Mouse (Mus musculus): ENCODE data around the gene Klc4.
A peak's percentile ranks its signal among the peaks of the same experiment; 100 is the strongest.

Klc4 gene

GRCm38 (mm10) chr17:46619683-46620357 is 26.0 kb downstream of the Klc4 start:
- DNase-seq (ENCODE audit: low spot score): no peak

GRCm38 (mm10) chr17:46618769-46619682 is 26.8 kb downstream of the Klc4 start:
- no peak for DNase-seq (ENCODE audit: low spot score)

- no peak for DNase-seq (ENCODE audit: low spot score)
Observed at GRCm38 (mm10) chr17:46618394-46618768, 27.4 kb downstream of the Klc4 start.

- no peak for DNase-seq (ENCODE audit: low spot score)
Observed at GRCm38 (mm10) chr17:46617799-46618198, 28.0 kb downstream of the Klc4 start.

- DNase-seq (ENCODE audit: low spot score): no peak
Observed at GRCm38 (mm10) chr17:46613229-46613628, 32.6 kb downstream of the Klc4 start.

- no peak for DNase-seq (ENCODE audit: low spot score)
Observed at GRCm38 (mm10) chr17:46612820-46613219, 33.0 kb downstream of the Klc4 start.

- no peak for DNase-seq (ENCODE audit: low spot score)
Observed at GRCm38 (mm10) chr17:46612189-46612588, 33.6 kb downstream of the Klc4 start.

- no peak for DNase-seq (ENCODE audit: low spot score)
Observed at GRCm38 (mm10) chr17:46611316-46611715, 34.5 kb downstream of the Klc4 start.

- no peak for DNase-seq (ENCODE audit: low spot score)
Observed at GRCm38 (mm10) chr17:46609721-46610514, 35.9 kb downstream of the Klc4 start.

GRCm38 (mm10) chr17:46605987-46606386 is 39.8 kb downstream of the Klc4 start:
- DNase-seq (ENCODE audit: low spot score): no peak

- no peak for DNase-seq (ENCODE audit: low spot score)
Observed at GRCm38 (mm10) chr17:46605126-46605525, 40.7 kb downstream of the Klc4 start.

GRCm38 (mm10) chr17:46603229-46603628 is 42.6 kb downstream of the Klc4 start:
- no peak for DNase-seq (ENCODE audit: low spot score)

- DNase-seq (ENCODE audit: low spot score): no peak
Observed at GRCm38 (mm10) chr17:46602212-46602611, 43.6 kb downstream of the Klc4 start.

- no peak for DNase-seq (ENCODE audit: low spot score)
Observed at GRCm38 (mm10) chr17:46600569-46600968, 45.3 kb downstream of the Klc4 start.

GRCm38 (mm10) chr17:46598963-46599362 is 46.9 kb downstream of the Klc4 start:
- DNase-seq (ENCODE audit: low spot score): no peak

- DNase-seq (ENCODE audit: low spot score): no peak
Observed at GRCm38 (mm10) chr17:46597956-46598355, 47.9 kb downstream of the Klc4 start.

- DNase-seq (ENCODE audit: low spot score): no peak
Observed at GRCm38 (mm10) chr17:46595336-46595735, 50.5 kb downstream of the Klc4 start.

- no peak for DNase-seq (ENCODE audit: low spot score)
Observed at GRCm38 (mm10) chr17:46594606-46595005, 51.2 kb downstream of the Klc4 start.

- DNase-seq (ENCODE audit: low spot score): no peak
Observed at GRCm38 (mm10) chr17:46593124-46593523, 52.7 kb downstream of the Klc4 start.

- DNase-seq (ENCODE audit: low spot score): no peak
Observed at GRCm38 (mm10) chr17:46591406-46591805, 54.4 kb downstream of the Klc4 start.

GRCm38 (mm10) chr17:46590439-46590838 is 55.4 kb downstream of the Klc4 start:
- DNase-seq (ENCODE audit: low spot score): no peak

GRCm38 (mm10) chr17:46589635-46590314 is 56.0 kb downstream of the Klc4 start:
- peak; percentile 54 for DNase-seq (ENCODE audit: low spot score)

Measured in MN1 (cell line).